Mouse (Mus musculus) kidney, postnatal 14 days (tissue): ENCODE results near the gene Npb.
"Not testable (repeated sequence)": the region's sequence is repeated elsewhere in the genome, so short reads cannot be mapped to it uniquely, and the experiment has no call there.

Experiments used
- DNase-seq: peaks from one replicate; pipeline ENCODE4 v3.0.0; 2022; ENCODE audit warnings: mixed read lengths

Npb gene

DNA sequence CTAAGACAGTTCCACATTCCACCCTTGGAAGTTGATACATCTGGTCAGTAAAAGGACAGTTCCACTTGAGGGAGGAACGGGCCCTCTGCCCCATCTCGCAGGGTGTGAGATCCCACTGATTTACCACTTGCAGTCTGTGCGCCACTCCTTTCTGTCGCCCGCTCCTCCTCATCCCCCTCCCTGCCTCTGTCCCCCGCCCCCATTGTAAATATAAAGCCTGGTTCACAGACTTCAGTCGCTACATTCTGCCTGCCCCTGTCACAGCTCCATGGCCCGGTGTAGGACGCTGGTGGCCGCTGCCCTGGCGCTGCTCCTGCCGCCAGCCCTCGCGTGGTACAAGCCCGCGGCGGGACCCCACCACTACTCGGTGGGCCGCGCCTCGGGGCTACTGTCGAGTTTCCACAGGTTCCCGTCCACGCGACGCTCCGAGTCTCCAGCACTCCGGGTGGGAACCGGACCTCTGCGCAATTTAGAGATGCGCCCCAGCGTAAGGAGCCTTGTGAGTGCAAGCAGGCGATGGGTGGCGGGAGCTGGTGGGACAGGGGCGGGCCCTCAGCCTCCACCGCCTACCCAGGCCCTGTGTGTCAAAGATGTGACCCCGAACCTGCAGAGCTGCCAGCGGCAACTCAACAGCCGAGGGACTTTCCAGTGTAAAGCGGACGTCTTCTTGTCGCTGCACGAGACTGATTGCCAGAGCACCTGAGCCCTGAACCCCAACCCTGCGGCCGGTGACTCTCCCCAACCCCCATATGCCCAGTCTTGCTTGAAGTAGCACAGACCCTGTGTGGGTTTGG is at the start of gene Npb:
Gene Npb (plus strand): TSS at position 237 of the 794 bp plus-strand sequence.
- DNase-seq, result no peak

DNA sequence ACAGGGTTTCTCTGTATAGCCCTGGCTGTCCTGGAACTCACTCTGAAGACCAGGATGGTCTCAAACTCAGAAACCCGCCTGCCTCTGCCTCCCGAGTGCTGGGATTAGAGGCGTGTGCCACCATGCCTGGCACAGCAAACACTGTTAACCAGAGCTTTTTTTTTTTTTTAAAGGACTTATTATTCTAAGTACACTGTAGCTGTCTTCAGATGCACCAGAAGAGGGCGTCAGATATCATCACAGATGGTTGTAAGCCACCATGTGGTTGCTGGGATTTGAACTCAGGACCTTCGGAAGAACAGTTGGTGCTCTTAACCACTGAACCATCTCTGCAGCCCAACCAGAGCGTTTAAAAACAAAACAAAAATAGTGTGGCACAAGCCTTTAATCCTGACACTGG is 49.4 kb upstream of the Npb start:
- DNase-seq, result not testable (repeated sequence)

DNA sequence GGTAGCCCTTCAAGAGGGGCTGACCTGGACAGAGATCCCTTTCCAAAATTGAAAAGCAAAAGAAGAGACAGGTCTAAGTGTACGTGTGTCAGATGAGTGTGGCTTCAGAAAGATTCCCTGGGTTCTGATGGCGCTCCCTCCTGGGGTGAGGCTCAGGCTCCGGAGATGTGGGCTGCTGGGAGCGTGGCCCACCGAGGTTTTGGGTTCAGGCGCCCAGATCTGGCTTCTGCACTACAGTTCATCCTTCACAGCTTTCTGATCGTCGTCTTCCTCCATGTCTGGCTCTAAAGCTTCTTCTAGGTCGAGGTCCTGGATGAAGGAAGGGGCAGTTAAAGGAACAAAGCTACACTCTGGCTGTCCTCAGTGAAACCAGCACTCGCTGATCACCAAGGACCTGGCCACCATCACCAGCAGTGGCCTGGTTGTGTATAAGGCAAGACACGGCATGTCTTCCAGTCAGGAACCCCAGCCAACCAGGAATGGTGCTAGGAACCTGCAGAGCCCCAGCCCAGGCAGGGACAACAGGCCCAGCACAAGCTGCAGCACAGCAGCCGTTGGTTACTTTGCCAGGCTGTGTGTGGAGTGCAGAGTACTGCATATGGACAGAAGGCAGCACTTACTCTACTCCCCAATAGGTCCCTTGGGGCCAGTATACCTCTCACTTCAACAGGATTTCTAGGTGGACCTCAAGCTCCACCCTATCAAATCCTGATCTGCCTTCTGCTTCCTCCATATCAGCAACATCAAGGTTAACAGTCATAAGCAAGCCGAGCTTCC is 47.1 kb upstream of the Npb start:
- DNase-seq, result no peak

DNA sequence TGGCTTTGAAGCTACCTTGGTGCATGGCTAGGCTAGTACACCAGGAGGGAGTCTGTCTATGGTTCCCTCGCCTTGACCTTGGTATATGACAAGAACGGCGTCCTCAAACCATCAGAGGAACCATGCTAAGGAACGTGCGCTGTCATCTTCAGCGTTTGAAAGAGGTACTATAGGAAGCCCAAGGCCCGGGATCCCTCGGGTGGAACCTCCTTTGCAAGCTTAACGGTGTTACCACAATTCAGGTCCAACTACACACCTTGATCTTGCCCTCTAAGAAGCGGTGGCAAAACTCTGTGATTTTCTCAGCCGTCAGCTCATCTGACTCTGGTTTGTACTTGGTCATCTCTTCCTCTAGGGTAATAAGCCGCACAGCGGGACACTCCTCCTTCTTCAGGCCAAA is 45.3 kb upstream of the Npb start:
- no peak for DNase-seq

DNA sequence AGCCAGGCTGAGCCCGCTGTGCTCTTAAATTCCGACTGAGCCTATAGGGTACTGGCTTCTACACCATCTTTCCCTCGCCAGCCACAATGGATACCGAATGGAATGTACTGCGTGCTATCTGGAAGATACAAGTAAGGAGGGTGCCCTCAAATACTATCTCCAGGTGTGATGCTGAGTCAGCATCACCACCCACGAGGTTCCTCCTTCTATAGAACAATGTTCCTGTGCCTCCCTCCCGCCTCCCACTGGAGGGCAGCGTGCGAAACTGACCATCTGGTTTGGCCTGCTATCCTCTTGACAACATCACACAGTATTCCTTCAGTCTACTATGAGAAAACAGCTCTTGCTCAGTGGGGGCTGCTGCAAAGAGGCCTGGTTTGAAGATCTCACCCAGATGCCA is 43.2 kb upstream of the Npb start:
- DNase-seq, result no peak

DNA sequence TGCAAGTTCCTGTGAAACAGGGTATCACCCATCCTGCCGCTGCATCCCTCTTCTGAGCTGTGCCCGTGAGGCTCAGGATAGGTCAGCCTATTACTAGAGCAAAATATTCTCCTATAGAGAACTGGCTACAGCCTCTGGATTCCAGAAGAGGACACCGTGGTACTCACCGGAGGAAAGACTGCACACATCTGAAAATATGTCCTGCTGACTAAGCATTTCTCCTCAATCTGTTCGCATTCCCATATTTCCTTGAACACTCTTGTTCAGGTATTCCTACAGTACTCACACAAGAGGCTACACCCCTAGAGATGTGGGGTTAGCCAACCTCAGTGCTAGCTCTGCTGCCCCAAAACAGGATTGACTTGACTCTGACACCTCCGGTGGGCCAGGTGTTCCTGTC is 40.0 kb upstream of the Npb start:
- no peak for DNase-seq

DNA sequence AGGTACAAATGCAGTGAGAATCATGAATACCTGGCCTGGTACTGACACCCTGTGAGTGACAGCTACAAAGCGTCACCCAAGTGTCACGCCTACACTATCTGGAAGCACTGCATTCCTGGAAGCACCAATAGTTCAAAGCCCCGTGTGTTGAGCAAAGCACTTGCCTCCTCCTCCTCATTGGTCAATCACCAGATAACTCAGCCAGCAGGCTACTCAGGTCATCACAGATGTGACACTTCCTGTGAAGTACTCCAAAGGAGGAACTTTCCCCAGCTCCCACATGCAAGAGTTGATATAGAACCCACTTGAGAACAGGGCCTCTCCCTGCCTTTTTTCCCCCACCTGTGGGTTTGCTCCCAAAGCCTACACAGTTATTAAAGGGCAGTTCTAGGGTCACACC is 37.2 kb upstream of the Npb start:
- no peak for DNase-seq

DNA sequence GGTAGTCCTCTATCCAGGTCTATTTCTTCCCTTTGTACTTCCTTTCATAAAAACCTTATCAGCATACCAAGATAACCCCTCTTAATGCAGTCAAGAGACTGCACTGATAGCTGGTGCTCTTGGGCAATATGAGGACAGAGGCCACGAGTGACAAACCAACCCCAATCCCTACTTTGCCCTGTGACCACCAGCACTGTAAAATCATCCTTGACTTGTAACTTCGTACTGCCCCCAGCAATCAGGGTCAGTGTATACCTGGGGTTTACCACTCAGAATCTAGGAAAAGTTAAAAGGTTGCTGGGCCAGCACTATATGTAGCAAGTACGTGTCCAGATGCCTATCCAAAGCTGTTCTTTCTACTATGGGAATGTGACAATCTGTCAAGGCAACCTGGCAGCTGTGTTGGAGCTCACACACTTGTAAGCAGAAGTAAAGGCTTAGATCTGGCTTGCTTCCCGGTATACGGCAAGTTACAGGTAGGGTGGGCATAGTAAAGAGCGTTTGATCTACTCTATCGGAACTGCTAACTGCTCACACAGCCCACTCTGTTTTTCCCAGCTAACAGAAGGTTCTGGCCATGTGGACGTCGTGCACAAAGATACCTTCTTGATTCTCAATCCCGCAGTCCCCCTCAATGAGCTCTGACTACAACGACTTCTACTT is 36.4 kb upstream of the Npb start:
- DNase-seq, result no peak

DNA sequence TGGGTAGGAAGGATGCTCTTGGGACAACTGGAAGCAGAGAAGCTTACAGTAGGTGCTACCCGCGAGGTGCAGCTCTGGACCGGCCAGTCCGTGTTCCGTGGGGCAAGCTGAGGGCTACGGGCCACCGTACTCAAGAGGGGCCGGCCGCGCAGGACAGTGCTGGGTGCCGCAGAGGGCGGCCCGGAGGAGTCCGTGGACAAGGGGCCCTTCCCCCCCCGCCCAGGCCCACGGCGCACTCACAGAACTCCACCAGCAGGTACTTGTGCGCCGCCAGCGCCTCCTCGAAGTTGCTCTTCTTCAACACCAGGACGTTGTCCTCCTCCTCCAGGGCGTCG is 35.9 kb upstream of the Npb start:
- DNase-seq, result no peak

DNA sequence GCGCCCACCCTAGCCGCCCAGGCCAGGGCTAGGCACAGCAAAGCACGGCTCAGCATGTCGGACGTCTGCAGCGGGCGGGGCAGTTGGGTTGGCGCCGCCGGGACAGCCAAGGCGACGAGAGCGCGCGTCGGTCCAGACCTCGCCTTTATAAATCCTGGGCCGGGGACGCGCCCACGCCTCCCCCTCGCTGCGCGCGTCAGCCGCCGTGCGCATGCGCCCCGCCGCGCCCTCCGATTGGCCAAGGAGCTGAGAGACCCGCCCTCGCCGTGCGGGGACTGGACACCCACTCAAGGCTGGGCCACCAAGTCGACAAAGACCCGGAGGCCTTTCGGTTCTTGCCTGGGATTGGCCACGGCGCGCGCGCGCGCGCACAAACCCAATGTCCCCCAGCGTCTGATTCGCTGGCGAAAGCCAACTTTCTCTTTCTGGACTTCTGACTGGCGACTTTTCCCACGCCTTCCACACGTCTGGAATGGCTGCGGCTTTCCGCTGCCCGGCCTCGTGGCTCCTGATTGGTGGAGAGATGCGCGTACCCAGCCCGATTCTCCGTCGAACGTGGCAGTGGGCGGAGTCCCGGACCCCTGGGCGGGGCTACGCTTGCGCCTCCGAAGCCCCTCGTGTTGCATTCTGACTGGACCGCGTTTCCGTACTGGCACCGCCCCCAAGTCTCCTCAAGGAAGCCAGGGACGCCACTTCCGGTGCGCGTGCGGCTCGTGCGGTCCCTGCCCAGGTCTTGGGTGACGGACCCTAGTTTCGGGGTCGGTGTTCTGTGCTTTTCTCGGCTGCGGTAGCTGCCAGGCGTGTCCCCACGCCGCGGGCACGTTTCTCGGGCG is 35.3 kb upstream of the Npb start, which contains the start of gene P4hb:
Gene P4hb (minus strand): TSS at position 502 of the 833 bp plus-strand sequence.
- peak; percentile 100 for DNase-seq

DNA sequence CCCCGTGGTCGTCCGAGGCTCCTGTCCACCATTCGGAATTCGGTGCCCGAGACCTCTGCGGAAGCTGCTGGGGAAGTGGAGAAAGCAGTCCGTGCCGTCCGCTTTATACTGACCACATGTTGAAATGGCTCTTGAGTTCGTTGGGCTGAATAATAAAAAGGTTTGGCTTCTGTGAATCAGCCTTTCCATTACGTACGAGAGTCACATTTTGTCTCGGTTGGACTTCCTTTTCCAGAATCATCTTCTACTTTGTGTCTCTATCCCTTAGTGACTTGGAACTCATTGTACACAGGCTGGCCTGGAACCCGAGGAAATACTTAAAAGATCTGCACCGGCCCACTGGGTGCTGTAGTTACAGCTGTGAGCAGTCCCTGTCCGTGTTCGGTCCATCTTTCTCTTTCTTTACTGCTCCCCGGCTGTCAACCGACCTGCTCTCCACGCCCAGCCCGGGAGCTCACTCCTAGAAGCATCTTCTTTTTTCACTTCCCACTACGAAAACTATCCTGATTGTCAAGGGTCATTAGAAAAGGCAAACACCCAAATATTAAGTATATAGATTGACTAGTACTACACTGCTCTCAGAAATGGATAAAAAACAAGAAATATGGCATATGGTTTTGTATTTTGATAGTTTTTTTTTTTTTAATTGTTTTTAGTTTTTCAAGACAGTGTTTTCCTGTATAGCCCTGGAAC is 34.5 kb upstream of the Npb start:
- DNase-seq, result no peak

DNA sequence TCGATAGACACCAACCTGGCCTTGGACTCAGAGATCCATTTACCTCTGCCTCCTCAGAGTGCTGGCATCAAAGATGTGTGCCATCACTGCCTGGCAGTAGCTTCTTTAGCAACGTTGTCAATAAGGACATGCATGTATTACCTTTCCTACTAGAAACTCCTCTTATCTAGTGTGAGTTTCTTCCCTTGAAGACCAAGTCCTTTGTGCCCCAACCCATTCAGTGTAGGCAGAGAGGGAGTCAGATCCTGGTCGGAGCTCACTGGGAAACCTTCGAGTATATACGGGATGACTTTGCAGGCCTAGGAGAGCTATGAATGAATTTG is 34.0 kb upstream of the Npb start:
- DNase-seq, result no peak

DNA sequence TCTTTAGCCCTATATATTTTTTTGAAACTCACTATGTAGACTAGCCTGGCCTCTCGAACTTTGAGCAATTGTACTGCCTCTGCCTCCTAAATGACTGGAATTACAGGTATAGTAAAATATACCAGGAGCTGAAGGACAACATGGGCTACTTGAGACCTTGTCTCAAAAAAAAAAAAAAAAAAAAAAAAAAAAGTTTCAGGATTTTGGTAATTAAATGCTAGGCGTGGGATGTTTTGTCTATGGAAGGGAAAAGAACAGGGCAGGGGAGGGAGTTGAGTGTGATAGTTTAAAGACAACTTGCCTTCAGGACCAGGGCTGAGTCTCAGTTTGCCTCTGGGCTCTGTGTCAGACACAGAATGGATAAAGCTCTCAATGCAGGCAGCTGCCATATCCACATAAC is 33.2 kb upstream of the Npb start:
- DNase-seq, result no peak

DNA sequence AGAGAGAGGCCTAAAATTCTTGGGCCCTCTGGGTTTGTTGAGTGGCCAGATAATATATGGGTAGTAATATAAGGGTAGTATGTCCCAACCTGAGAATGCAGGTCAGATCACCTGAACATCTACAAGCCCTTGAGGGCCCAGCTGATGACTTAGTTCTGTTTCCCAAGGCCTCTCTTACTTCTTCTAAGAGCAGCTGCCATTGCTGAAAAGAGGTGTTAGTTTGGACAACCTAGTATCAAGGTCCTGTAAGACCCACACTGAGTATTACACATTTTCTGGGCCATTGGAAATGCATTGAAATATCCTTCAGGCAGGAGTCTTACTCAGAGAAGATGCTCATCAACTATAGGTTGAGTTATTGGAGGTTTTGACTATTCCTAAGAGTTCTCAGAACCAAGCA is 32.3 kb upstream of the Npb start:
- no peak for DNase-seq

DNA sequence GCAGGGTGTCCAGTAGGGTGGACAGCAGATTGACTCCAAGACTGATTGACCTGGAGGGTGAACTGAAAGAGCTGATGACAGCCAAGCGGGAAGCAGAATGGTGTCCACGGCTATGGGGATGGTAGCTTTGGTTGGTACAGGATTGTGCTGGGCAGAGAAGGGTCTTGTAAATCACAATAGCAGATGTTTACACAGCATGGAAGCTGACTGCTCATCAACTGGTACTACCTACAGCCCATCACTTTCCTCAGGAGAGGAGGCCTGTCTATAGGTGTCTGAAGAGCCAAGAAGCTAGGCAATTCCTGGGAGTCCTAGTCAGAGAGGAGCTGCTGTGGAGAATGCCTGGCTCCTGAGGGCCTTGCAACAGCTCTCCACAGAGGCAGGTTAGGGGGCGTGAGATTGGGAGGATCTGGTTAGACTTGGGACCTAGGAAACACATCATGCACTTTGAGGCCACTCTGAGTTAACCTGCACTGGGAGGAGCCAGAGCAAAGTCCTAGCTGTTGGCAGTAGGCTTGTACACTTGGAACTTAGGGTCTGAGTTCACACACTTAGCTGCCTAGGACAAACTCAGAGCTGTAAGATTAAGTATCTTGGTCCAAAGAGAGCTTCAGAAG is 31.8 kb upstream of the Npb start:
- peak; percentile 82 for DNase-seq

DNA sequence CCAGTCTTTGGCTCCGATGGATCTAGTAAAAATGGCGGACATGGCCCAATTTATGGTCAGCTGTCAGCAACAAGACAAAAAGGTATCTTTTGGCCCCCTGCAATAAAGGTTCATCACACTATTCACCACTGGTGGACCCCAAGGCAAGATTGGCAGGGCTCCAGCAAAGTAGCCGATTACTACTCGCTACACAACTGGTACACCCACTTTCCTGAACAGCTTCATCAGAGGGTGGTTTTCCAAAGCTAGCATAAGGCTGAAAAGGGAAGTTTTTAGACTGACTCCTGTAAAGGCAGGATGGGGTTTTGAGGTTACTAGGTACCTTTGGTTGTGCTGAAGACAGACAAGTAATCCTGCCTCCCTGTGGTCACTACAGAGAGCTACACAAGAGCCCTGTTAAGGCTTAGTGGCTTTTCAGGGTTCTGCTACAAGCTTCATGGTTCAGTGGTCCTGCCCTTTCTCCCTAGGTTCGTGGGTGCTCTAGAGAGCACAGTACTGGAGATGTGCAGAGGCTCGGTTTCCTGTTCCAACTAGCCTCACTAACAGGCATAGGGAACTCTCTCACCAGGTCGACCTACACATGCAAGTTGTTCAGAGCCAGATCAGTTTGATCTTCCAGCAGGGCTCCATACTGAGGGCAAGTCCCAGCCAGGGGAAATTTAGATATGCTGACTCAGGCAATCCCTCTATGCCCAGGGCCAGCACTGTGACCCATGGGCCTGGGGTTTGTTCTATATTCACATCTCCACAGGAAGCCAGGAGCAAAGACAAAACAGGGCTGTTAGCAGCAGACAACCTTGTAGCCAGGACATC is 30.9 kb upstream of the Npb start:
- peak; percentile 69 for DNase-seq

DNA sequence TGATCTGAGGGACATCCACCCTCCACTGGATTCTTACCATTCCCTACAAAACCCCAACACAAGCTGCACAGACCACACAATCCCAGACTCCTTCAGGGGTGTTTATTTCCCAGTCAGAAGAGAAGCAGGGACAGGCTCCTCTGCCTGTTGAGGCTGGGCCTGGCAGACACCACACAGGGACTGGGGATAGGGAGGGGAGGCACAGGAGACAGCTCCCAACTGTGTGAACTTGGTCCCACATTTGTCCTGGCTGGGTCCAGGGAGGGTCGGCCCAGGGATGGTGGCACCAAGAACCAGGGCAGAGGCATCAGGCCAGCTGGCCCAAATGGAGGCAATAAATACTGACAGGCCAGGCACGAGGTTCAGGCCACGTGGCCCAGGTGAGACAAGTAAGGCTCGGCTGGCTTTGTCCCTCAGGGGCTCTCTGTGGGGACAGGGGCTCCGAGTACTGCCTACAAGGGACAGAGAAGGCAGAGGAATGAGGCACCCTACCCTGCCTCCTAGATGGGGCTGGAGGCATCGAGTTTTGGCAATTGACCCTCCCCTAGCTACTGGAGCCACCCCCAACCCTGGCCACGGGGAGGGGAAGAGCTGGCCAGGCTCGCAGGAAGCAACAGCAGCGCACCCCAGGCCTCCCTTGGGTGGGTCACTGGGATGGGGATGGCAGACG is 30.1 kb upstream of the Npb start:
- peak; percentile 27 for DNase-seq

DNA sequence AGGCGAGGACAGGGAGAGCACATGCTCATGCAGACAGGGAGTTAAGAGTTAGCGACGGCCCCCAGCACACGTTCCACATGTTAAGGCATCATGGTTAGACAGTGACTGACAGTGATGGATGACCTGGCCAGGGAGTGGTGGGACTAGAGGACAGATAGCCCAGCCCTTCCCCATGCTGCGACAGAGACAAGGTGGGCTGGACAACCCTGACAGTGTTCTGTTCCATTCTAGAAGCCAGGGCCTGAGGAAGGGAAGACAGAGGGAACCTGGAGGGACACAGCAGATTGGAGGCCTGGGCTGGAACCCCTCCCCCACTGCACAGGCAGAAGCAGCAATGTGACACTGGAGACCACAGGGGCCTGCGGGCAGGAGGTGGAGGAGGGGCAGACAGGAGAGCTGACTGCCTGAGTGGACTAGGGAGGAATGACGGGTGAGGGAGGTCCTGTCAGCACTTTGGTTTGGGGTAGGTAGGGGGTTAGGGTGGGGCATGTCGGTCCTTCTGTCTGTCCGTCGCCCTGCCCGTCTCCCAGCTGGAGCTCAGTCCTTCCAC is 29.5 kb upstream of the Npb start:
- DNase-seq, result peak; percentile 27

DNA sequence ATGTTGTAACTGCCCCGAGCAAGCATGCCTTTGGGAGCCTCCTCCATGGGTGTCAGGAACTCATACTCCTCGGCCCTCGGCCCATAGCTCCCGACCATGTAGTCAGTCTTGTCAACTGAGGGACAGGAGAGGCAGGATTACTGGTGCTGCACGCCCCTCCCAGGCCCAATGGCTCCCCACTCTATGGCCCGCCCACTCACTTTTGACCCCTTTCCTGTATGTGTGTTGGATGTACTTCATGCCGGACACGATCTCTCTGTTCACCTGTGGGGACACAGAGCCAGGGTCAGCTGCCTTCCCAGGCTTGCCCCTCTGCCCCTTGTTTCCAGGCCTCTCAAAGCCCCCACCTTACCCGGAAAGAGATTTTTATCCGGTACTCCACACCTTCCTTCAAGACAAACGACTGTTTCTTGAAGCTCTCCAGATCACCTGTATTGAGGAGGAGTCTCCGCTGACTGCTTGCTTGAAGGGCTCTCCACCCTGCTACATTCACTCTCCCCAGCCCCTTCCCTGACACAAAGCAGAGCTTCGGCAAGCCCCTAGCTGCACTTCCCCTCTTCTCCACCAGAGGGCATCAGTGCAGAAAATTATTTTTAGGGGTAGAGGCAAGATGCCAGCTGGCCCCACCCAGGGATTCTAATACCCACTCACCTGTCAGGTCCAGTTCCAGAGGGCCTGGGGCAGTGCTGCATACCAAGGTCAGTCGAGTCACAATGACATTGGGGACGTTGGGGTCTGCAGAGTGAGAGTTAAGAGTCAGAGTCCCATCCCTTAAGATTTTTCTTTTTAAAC is 28.8 kb upstream of the Npb start:
- peak; percentile 72 for DNase-seq
